Mouse (Mus musculus) layer of hippocampus, postnatal 14 days (tissue): ENCODE measurements around the gene Atp2b2. TPM values are rescaled to one million over a fixed set of nuclear protein-coding genes. Genes with fewer than 3 reads are reported as not detected.
"Not testable (repeated sequence)": the region's sequence is repeated elsewhere in the genome, so short reads cannot be mapped to it uniquely, and the experiment has no call there.

Experiments
- DNase-seq, 2 experiments: peaks; one replicate each; pipeline ENCODE4 v3.0.0; 2021 to 2022; ENCODE audit warnings: low spot score in 2 of 2, mixed read lengths in 1 of 2
- microRNA-seq, 2 experiments: library from miRNA; unstranded; fragments of <30 nt; microRNA quantifications; one replicate each; pipeline ENCODE4 v1.2.0; 2021
- total RNA-seq, 2 experiments: library from RNA; stranded (reverse); gene quantifications; 2 replicates each; pipeline ENCODE4 v1.2.3; 2021

Atp2b2 gene
- total RNA-seq, 2 experiments from 2014 or later: 310 to 322 TPM

DNA sequence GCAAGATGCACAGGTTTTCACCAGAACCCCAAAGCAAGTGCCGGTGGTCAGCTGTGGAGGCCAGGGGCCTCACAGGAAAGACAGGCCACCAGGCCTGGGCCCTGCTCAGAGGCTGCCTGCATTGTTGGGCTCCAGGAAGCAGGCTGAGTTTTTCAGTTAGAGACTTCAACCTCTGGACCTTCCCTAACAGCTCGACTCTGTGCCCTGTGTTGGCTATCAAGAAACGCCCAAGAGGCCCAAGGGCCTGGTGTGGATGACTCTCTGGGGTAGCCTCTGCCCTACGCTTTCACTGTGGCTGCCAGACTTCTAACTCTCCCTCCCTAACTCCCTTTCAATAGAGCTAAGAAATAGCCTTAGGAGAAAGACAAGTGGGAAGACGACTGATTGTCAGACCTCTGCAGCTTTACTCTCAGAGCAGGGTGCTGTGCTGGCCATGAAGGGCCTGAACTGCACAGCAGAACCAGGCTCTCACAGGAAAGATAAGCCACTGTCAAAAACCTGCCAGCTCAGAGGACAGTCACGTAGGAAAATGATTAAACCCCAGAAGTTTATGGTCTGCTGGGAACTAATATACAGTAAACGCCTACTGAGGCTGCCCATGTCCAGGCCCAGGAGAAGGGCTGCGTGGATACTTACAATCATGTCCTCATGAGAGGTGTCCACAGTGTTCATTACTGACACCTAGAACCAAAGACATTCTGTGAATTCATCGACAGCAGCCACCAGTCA is 304.9 kb downstream of the Atp2b2 start:
- DNase-seq: no peak

DNA sequence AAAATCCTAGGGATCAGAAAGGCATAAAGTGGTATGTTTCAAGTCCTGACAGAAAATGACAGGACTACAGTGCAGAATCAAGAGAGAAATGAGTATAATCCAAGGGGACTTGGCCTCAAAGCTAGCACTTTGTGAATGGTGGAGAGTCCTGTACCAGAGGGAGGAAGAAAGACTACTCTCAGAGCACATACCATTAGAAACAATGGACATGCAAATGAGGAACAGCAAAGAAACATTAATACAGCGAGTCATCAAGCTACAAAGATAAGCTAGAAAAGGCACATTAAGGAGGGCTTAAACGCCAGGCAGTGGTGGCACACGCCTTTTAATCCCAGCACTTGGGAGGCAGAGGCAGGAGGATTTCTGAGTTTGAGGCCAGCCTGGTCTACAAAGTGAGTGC is 311.1 kb downstream of the Atp2b2 start:
- DNase-seq: no peak

DNA sequence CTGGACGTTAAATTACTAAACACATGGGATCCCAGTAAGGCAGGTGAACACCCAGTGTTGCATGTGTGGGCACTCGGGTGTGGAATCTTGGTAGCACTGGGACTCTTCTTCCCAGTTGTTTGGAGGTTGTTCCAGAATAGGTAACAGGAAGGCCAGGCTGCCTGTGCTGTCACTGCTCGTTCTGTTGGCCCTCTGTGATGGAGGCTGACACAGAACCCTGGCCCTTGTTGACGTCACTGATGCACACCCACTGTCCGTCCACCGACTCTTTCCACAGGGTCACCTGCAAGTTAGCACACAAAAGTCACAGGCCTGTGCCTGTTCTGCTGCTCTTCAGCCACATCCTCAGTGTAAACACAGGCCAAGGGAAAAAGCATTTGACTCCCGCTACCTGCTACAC is 314.2 kb downstream of the Atp2b2 start:
- no peak for DNase-seq

DNA sequence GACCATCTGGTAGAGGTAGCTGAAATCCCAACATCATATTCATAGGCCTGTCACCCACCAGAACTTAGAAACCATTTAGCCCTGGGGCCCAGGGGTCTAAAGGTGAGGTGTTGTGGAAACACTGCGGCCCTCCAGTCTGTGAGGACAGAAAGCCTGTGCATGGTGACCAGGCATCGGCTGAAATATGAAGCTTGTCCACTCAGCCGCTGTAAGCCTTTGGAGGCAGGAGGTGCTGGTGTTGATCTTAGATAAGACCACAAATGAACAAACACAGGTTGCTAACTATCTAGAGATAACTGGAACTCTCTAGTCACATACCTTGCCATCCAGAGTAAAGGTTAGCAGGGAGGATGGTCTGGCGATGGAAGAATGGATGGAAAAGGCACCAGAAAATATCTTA is 321.4 kb downstream of the Atp2b2 start:
- DNase-seq: no peak

DNA sequence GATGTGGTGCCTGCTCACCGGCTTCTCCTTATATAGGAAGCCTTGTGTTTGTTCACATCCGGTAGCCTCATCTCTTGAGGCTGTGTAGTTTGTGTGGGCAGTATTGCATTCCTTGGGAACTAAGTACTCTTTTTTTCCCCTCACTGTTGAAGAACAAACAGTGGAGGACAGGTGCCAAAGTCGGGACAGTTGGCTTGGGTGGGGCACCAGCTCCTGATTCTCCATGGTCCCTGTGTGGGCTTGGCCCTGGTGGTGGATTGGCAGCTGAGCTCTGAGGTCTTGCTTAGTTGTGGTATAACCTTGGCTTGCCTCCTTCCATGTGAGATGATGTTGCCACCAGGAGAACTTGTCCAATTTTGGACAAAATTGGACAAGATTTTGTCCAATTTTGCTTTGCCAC is 322.5 kb downstream of the Atp2b2 start, which contains the start of gene Ghrl:
Gene Ghrl, minus strand, starts transcription at position 3 of the 400 bp plus-strand sequence.
- no peak for DNase-seq

DNA sequence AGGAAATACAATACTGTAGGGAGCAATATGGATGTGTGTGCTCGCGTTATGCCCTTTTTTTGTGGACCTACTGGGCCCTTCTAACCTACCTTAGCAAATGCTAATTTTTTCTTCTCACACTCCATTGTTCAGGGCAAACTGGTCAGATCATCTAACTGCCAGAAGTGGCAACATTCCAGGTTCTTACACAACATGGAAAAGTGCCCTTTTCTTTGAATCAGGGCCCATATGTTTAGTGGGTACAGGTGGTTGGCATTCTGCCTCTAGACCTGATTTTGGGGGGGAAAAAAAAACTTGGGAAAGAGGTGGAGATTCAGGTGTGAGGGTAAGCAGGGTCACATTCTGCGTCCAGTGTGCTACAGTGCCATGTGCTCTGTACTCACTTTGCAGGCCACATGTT is 324.9 kb downstream of the Atp2b2 start:
- DNase-seq: no peak

DNA sequence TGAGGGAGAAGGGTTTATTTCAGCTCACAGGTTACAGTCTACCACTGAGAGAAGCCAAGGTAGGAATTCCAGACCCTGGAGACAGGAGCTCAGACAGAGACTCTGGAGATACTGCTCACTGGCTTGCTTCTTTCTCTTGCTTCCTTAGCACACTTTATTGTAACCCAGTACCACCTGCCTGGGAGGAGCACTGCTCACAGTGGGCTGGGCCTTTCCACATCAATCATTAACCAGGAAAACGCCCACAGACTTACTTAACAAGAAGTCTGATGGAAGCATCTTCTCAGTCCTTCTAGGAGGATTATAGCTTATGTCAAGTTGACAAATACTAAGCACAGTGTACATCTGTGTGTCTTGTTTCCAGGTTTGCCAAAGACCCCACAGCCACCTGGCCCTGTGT is 327.6 kb downstream of the Atp2b2 start:
- no peak for DNase-seq

DNA sequence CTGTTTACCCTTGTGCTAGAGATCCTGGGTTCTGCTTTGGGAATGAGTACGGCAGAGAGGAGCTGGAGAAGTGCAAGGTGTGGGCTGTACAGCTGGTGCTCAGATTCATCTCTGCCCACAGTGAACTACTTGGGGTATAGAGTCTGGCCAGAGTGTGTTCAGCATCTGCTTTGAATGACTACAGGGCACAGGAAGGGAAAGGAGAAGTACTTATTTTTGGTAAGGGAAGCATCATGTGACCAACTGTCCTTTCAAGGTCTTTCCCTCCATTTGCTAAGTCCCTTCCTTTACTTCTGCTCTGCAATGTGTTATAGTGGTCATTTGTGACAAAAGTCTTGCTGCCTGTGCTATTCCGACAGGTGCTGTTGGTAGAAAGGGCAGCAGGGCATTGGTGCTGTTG is 328.1 kb downstream of the Atp2b2 start:
- no peak for DNase-seq

DNA sequence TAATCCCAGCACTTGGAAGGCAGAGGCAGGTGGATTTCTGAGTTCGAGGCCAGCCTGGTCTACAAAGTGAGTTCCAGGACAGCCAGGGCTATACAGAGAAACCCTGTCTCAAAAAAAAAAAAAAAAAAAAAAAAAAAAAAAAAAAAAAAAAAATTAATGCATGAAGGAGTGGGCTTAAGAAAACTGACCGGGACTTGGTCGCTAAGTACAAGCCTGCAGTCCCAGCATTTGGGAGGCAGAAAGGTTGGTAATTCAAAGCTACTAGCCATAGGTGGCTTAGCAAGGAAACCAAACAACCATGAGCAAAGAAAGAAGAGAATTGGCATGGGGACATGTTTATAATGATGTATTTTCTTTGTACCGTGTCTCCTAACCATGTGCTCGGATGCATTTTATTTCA is 329.0 kb downstream of the Atp2b2 start:
- not testable (repeated sequence) for DNase-seq

DNA sequence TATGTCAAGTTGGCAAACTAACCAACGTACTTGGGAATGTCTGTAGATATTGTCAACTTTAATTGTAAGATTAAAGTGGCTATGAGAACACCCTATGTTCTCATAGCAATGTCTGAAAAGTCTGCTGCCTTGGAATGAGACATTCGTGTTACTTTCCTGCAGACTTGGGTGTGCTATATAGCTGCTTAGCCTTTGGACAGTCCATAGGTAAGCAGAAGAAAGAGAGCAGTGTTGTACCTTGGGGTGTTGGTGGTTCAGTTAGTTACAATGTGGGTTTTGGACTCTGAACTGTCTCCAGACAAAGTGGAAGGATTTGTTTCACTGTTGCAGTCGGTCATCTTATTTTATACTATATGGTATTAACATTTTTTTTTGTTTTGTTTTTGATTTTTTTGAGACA is 329.7 kb downstream of the Atp2b2 start:
- DNase-seq: no peak

DNA sequence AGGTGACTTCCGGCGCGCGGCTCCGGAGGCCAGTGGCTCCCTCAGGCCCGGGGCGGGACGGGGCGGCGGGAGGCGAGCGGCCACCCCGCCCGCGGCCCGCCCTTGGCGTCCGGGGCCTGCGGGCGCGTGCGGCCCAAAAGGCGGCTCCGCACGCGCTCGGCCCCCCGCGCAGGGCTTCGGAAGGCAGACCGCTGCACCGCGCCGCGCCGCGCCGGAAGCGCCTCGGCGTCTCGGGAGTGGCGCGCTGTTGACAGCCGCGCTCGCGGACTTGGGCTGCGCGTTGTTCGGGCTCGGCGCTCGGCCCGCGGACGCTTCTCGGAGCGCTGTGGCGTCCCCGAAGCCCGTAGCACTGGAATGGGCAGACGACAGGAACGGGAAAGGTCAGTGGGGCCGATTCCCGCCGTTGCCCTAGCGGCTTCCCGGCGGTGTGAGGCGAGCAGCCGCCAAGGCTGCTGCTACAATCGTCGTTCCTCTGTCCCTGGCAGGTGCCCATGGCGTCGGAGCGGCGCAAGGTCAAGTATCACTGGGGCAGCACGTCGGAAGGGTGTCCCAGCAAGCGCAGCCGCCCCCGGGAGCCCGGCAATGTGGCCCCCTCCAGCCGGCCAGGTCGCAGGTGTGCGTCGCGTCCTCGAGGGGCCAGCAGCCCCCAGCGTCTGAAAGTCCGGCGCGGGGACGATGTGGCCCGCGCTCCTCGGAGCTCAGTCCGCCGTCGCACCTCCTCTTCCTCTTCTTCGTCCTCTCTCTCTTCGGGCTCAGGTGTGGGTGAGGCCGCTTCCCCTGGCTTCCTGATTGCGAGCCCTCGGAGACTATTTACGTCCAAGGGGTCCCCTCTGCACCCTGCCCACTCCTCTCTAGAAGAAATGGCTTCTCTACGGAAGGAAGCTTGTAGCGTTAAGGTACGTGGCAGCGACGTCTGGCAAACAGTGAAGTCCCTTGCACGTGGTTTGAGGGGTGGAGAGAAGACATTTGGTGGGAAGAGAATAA is 344.9 kb downstream of the Atp2b2 start:
- DNase-seq: no peak

DNA sequence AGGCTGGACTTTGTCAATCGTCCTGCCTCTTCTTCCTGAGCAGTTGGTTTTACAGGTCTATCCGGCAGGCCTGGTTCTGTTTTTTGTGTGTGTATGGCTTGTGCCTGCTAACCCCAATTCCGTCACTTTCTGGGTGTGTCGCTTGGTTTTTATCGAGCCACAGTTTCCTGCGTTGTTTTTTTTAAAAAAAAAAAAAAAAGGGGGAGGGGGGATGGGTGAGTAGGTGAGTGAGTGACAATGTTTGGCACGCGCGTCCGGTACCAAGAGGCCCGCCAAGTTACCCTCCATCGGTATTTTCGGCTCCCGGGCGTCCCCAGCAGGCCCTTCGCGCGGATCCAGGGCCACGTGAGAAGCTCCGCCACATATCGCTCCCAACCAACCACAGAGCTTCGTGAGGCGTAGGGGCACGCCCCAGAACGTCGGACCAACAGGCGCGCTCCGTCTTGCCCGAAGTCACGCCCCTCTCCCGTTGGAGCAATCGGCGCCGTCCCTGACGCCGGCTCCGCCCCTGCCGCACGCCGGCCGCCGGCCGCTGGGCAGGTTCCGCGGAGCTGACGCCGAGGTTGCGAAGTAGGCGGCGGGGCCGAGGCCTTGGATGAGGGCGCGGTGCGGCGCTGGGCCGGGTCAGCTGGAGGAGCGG is 345.7 kb downstream of the Atp2b2 start, which contains the start of gene Tatdn2:
Gene Tatdn2, plus strand, starts transcription at position 469 of the 640 bp plus-strand sequence.
- DNase-seq: peak; percentile 91 to 97

DNA sequence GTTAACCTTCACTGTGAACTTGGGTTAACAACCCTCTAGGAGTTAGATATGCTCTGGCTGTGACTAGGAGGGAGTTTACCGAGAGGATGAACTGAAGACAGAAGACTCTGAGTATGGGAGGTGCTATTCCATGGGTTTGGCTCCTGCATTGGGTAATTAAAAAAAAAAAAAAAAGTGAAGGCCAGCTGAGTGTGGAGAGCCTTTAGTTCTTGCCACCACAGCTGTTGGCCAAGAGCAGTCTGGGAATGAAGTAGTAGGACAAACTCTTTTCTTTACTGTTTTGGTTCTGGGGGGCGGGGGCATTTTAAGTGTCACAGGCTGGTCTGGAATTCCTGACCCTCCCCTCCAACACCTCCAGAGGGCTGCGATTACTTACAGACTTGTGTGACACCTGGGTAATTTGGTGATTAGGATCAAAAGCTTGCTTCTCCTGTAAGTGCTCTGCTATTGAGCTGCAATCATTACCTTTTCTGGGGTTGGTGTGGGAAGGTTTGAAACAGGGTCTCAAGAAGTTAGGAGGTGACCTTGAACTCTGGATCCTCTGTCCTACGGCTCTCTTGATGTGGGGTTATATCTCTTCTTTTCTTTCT is 346.6 kb downstream of the Atp2b2 start:
- DNase-seq: no peak

DNA sequence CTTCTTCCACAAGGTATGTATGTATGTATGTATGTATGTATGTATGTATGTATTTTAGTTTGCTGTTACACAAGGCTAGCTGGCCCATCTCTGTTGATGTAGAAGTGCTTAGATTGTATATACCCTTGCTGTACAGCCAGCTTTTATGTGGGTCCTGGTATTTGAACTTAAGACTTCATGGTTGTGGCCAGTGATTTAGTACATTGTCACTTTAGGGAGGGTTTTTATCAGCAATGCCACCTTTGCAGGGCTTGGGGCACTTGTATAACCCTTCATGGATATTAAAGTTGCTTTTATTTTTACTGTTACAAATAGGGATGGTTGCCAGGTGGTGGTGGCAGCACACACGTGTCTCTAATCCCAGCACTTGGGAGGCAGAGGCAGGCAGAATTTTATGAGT is 347.2 kb downstream of the Atp2b2 start:
- no peak for DNase-seq

Small RNA genes within 50 kb of the gene (microRNA-seq; reads per million reads assigned to microRNA genes)
- 1.8 to 2.3 reads per million in 2 experiments for gene Mir7042

Other genes starting within 250 kb of the Atp2b2 start
- 100 to 1,000 TPM; 133 to 148 TPM for gene Slc6a11, start 88.6 kb upstream of the Atp2b2 start, total RNA-seq
- gene Slc6a1, start 240.0 kb upstream of the Atp2b2 start, total RNA-seq: 100 to 1,000 TPM; 330 to 335 TPM